Mouse (Mus musculus) hindbrain, postnatal 0 days (tissue): ENCODE results near the gene Nprl3. TPM values are rescaled to one million over a fixed set of nuclear protein-coding genes. Genes with fewer than 3 reads are reported as not detected.
"Not testable (repeated sequence)": the region's sequence is repeated elsewhere in the genome, so short reads cannot be mapped to it uniquely, and the experiment has no call there.

ENCODE experiments used
- ATAC-seq: fragments of 200-750 bp; cut with Nextera tagmentation; 2 replicates; pipeline ENCODE4 v1.8.0; 2017; ENCODE audit warnings: mild to moderate bottlenecking, moderate TSS enrichment, moderate library complexity
- DNase-seq: peaks from one replicate; pipeline ENCODE4 v3.0.0-alpha.2; 2015; ENCODE audit warnings: low spot score
- H3K27ac ChIP-seq: fragments of 300-500 bp; sonication (generic); 2 replicates; pipeline ENCODE4 v1.5.1; 2014; ENCODE audit warnings: mild to moderate bottlenecking
- H3K27me3 ChIP-seq: fragments of 300-500 bp; sonication (generic); 2 replicates; pipeline ENCODE4 v1.6.1; 2014; ENCODE audit warnings: low read length, mixed read lengths; ENCODE audit not compliant: insufficient read depth
- H3K36me3 ChIP-seq: fragments of 300-500 bp; sonication (generic); 2 replicates; pipeline ENCODE4 v1.6.1; 2014; ENCODE audit warnings: low read length, mixed read lengths; ENCODE audit not compliant: insufficient read depth
- H3K4me1 ChIP-seq: fragments of 300-500 bp; sonication (generic); 2 replicates; pipeline ENCODE4 v1.6.1; 2014; ENCODE audit warnings: antibody characterized with exemption, low read length, mixed read lengths; ENCODE audit not compliant: insufficient read depth
- H3K4me2 ChIP-seq: fragments of 300-500 bp; sonication (generic); 2 replicates; pipeline ENCODE4 v1.6.1; 2014; ENCODE audit warnings: low read depth, mild to moderate bottlenecking, low read length, moderate library complexity, mixed read lengths
- H3K4me3 ChIP-seq: fragments of 300-500 bp; sonication (generic); 2 replicates; pipeline ENCODE4 v1.5.1; 2014; ENCODE audit warnings: low read length
- H3K9ac ChIP-seq: fragments of 300-500 bp; sonication (generic); replicated peaks from 2 replicates; pipeline ENCODE4 v1.6.1; 2014; ENCODE audit warnings: mild to moderate bottlenecking, low read length, moderate library complexity, mixed read lengths
- H3K9me3 ChIP-seq: fragments of 300-500 bp; sonication (generic); 2 replicates; pipeline ENCODE4 v1.6.1; 2016; ENCODE audit warnings: low read length, mixed read lengths
- CTCF ChIP-seq: IDR thresholded peaks from 2 replicates; pipeline ENCODE4 v1.5.1; 2016; ENCODE audit warnings: antibody characterized with exemption, control low read depth, low read depth
- WGBS: fragments of 180-500 bp; shearing (Covaris S2); extraction: QIAGEN DNeasy Blood & Tissue Kit; methylation state at CpG from one replicate; pipeline ENCODE4 v1.1.7; 2014; 5-methylcytosine and 5-hydroxymethylcytosine counted together
- polyA plus RNA-seq: library from polyadenylated mRNA; unstranded; fragments of >200 nt; fragmentation: Nextera tagmentation; extraction: Ambion mirVana; gene quantifications from 2 replicates; pipeline ENCODE4 v1.2.1, GENCODE M21; 2015
- total RNA-seq: library from RNA; depleted of rRNA; stranded (reverse); fragments of >200 nt; gene quantifications from 2 replicates; pipeline ENCODE4 v1.2.3, GENCODE M21; 2014

The Nprl3 gene
- total and polyA plus RNA-seq, 2 experiments from 2014 or later: 39.2 to 53.0 TPM

GRCm38 (mm10) chr11:32301506-32301905 is 34.0 kb upstream of the Nprl3 start:
- Histone ChIP-seq H3K9me3 (no peaks in the 10 kb centered on the region), H3K4me2 (no peak overlapping the region), H3K4me1 (no peaks in the 10 kb centered on the region), H3K36me3 (no peaks in the 10 kb centered on the region), H3K27ac (no peak overlapping the region), H3K27me3 (no peaks in the 10 kb centered on the region), H3K4me3 (no peak overlapping the region), H3K9ac (no peak overlapping the region)
- DNase-seq (no peak), ATAC-seq (no peak)
- no peak for TF ChIP-seq CTCF
- 69% methylated on average over 1 of the region's 1 CpGs for WGBS

GRCm38 (mm10) chr11:32300279-32301267 is 33.1 kb upstream of the Nprl3 start:
- H3K4me3 ChIP-seq: peak overlapping the region; percentile 13; the same call in 1 of the 2 replicates
- H3K9me3 ChIP-seq: no peaks in the 10 kb centered on the region
- no peak for TF ChIP-seq CTCF
- no peaks in the 10 kb centered on the region for H3K27me3 ChIP-seq
- DNase-seq: peak; percentile 24
- no peak overlapping the region for H3K9ac ChIP-seq
- WGBS: 50% methylated on average over 13 of the region's 17 CpGs
- H3K4me1 ChIP-seq: no peaks in the 10 kb centered on the region
- no peak overlapping the region for H3K27ac ChIP-seq
- H3K4me2 ChIP-seq: peak overlapping the region; percentile 46
- no peaks in the 10 kb centered on the region for H3K36me3 ChIP-seq
- peak; percentile 24; the same call in 1 of the 2 replicates for ATAC-seq

DNA sequence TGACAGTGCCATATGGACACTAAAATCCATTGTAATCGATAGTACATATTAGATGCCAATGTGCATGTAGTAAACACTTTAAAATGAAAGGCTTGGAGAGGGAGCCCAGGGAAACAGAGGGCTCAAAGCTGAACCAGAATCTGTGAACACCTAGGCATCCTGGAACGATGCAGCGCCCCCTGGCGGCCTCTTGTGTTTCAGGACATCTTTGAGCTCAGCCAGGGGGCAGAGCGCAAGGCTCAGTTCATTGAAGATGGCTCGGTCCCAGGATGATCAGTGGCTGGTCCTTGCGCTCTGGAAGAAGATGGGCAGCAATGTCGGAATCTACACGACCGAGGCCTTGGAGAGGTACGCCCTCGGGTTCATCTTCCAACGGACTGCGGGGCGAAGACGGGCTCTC is 32.4 kb upstream of the Nprl3 start, which contains the start of gene Hbq1a:
Gene Hbq1a, plus strand, starts transcription at position 205 of the 400 bp plus-strand sequence.
- ATAC-seq: peak; percentile 78
- 5% methylated on average over 16 of the region's 16 CpGs for WGBS
- not testable (repeated sequence) for H3K4me1 ChIP-seq, H3K36me3 ChIP-seq, H3K27ac ChIP-seq, H3K9me3 ChIP-seq, H3K9ac ChIP-seq, H3K27me3 ChIP-seq
- Histone ChIP-seq H3K4me3 (peak within 1 kb of the TSS; percentile 13; the same call in 1 of the 2 replicates), H3K4me2 (peak within 1 kb of the TSS; percentile 46)
- TF ChIP-seq CTCF: peak; percentile 90
- DNase-seq: peak; percentile 72

DNA sequence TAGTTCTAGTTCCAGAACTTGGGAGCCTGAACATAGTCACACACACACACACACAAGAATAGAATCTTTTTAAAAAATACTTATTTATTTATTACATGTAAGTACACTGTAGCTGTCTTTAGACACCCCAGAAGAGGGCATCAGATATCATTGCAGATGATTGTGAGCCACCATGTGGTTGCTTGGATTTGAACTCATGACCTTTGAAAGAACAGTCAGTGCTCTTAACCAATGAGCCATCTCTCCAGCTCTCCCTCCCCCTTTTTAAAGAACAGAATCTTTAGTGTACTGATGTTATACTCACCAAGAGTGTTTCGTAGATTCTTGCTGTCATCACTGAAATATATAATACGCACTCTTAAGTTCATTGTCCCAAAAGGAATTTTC is 31.0 kb upstream of the Nprl3 start:
- H3K36me3 ChIP-seq: no peaks in the 10 kb centered on the region
- no peak for ATAC-seq
- WGBS: 98% methylated on average over 2 of the region's 2 CpGs
- H3K9me3 ChIP-seq: no peaks in the 10 kb centered on the region
- no peaks in the 10 kb centered on the region for H3K4me1 ChIP-seq
- no peak for TF ChIP-seq CTCF
- no peak overlapping the region for H3K4me3 ChIP-seq
- no peak overlapping the region for H3K9ac ChIP-seq
- DNase-seq: no peak
- no peak overlapping the region for H3K27ac ChIP-seq
- H3K27me3 ChIP-seq: no peaks in the 10 kb centered on the region
- H3K4me2 ChIP-seq: no peak overlapping the region

DNA sequence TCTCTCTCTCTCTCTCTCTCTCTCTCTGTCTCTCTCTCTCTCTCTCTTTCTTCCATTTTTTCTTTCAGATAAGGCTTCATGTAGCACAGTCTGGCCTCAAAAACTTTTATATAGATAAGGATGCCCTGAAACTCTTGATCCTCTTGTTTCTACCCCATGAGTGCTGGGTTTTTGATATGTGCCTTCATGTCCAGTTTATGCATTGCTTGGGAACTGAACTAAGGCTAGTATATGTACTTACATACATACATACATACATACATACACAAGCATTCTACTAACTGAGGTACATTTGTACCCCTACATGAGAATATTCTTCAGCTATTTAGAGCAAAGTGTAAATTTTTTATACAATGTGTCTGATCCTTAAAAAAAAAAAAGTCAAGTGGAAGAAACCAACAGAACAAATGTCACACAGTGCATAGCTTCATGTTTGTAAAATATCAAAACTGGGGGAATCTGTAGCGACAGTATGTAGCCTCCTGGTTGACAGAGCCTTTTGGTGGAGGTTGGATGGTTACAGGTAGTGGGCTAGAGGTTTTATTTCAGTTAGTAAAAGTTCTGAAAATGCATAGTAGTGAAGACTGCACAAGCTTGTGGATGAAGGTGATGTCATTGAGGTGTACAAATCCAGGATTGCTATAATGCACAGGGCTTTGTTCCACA is 30.5 kb upstream of the Nprl3 start:
- no peak overlapping the region for H3K9ac ChIP-seq
- DNase-seq: no peak
- H3K4me2 ChIP-seq: no peak overlapping the region
- no peaks in the 10 kb centered on the region for H3K4me1 ChIP-seq
- H3K27me3 ChIP-seq: no peaks in the 10 kb centered on the region
- ATAC-seq: no peak
- no peaks in the 10 kb centered on the region for H3K9me3 ChIP-seq
- H3K4me3 ChIP-seq: no peak overlapping the region
- no peaks in the 10 kb centered on the region for H3K36me3 ChIP-seq
- H3K27ac ChIP-seq: no peak overlapping the region
- 82% methylated on average over 1 of the region's 1 CpGs for WGBS
- TF ChIP-seq CTCF: no peak

DNA sequence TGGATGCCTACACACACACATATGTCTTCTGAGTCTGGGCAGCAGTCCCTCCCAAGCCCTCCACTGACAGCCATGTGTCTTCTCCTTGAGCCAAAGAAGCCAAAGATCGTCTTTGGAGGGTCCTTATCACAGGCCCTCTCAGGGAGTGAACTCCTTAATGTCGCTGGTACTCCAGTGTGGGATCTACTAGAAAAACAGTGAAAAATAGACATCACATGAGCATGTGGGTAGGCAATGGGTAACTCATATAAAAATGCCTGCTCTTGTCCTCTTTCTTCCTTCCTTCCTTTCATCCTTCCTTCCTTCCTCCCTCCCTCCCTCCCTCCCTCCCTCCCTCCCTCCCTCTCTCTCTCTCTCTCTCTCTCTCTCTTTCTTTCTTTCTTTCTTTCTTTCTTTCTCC is 29.9 kb upstream of the Nprl3 start:
- 54% methylated on average over 2 of the region's 2 CpGs for WGBS
- not testable (repeated sequence) for DNase-seq, H3K4me1 ChIP-seq, H3K4me3 ChIP-seq, H3K4me2 ChIP-seq, H3K9ac ChIP-seq, H3K9me3 ChIP-seq, H3K27ac ChIP-seq, ATAC-seq, H3K27me3 ChIP-seq, H3K36me3 ChIP-seq

DNA sequence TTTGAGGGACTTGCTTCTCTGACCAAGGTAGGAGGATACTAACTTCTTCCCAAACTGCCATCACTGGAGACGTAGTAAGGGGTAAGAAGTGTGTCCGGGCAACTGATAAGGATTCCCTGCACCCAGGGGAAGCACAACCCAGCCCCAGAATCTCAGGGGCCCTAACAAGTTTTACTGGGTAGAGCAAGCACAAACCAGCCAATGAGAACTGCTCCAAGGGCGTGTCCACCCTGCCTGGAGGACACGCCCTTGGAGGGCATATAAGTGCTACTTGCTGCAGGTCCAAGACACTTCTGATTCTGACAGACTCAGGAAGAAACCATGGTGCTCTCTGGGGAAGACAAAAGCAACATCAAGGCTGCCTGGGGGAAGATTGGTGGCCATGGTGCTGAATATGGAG is 28.7 kb upstream of the Nprl3 start, which contains the start of gene Hba-a2:
Gene Hba-a2, plus strand, starts transcription at position 287 of the 400 bp plus-strand sequence.
- not testable (repeated sequence) for H3K4me2 ChIP-seq, H3K4me3 ChIP-seq, H3K4me1 ChIP-seq, H3K9ac ChIP-seq, H3K36me3 ChIP-seq, ATAC-seq, H3K27ac ChIP-seq, DNase-seq, H3K9me3 ChIP-seq, H3K27me3 ChIP-seq
- no CpG with 5 or more reads among the region's 4 CpGs for WGBS

- H3K4me1 ChIP-seq, H3K4me2 ChIP-seq, ATAC-seq, H3K9ac ChIP-seq, H3K27ac ChIP-seq, H3K36me3 ChIP-seq, H3K9me3 ChIP-seq, DNase-seq, H3K4me3 ChIP-seq, H3K27me3 ChIP-seq: not testable (repeated sequence)
- 76% methylated on average over 3 of the region's 3 CpGs for WGBS
Observed at GRCm38 (mm10) chr11:32293479-32293878, 26.0 kb upstream of the Nprl3 start.

DNA sequence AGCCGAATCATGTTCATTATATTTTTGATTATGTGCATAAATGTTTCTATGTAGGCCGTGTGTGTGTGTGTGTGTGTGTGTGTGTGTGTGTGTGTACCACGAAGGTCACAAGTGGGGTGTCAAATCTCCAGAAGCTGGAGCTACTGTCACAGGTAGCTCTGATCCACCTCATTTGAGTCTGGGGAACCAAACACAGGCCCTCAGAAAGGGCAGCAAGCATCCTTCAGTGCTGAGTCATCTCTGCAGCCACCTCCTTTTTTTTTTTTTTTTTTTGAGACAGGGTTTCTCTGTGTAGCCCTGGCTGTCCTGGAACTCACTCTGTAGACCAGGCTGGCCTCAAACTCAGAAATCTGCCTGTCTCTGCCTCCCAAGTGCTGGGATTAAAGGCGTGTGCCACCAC is 25.3 kb upstream of the Nprl3 start:
- not testable (repeated sequence) for H3K4me1 ChIP-seq, H3K4me2 ChIP-seq, H3K4me3 ChIP-seq, H3K9me3 ChIP-seq, H3K36me3 ChIP-seq, DNase-seq, H3K27ac ChIP-seq, H3K27me3 ChIP-seq, H3K9ac ChIP-seq, ATAC-seq
- 89% methylated on average over 4 of the region's 4 CpGs for WGBS
